Mouse (Mus musculus): ENCODE measurements around the gene Elof1. TPM values are rescaled to one million over a fixed set of nuclear protein-coding genes. Genes with fewer than 3 reads are reported as not detected.

Gene Elof1
- total and polyA plus RNA-seq, 3 experiments = 34.6 to 67.0 (median 42.6) TPM

DNA sequence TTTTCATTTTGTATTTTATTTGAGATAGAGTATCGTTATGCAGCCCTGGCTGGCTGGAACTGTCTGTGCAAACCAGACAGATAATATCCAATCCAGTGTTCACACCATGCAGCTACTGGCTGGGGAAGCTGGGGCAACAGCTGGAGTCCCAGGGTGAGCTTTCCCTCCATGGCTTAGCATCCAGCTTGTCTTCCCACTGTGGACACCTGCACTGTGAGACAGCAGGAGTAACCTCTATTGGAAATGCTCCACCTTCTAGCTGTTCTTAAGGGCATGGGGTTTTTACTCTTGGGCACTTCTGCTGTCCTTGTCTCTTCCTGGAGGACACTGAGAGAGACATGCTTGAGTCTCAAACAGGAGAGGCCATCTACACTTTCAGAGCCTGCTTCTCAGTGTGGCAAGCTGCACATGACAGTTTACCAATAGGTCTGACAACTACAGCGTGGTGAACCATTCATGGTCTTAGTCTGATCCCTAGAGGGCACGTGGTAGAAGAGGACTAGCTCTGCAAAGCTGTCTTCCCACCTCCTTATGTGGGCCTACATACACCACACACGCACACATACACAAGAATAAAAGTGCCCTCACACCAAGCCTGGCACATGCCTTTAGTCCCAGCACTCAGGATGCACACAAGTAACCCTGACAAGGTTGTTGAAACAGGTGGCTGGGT is 47.0 kb downstream of the Elof1 start:
- no peak for TF ChIP-seq POLR2A (IDR thresholded peaks at IDR 0.05; ENCODE audit: insufficient read depth, low read depth, low read length)
- TF ChIP-seq CTCF (IDR thresholded peaks at IDR 0.05) = no peak
- TF ChIP-seq EP300 (IDR thresholded peaks at IDR 0.05; ENCODE audit: insufficient read depth, low read depth, low read length) = no peak
- Histone ChIP-seq H3K27me3 (ENCODE audit: control insufficient read depth, insufficient read depth, low read length) (no peaks in the 10 kb centered on the region), H3K79me2 (replicated peaks; ENCODE audit: control insufficient read depth, insufficient read depth, low read length) (no peaks in the 10 kb centered on the region), H3K9ac (ENCODE audit: low read depth, low read length) (no peak overlapping the region), H3K4me1 (ENCODE audit: control insufficient read depth, insufficient read depth, low read length) (peaks cover 3% of the 10 kb centered on the region), H3K36me3 (ENCODE audit: control insufficient read depth, insufficient read depth, low read length) (no peaks in the 10 kb centered on the region), H3K4me3 (peak overlapping the region; percentile 94), H3K27ac (peak overlapping the region; percentile 97; the same call in 1 of the 2 replicates)
- DNase-seq = no peak
- intact Hi-C loops (cut with DNase I) = loop anchor here (2.0 to 10.0 kb wide), 6 partner anchors 15 to 345 kb away; partner anchors contain the start of genes 9530077C05Rik, Ccdc151, Ecsit and Elof1
- 52% methylated on average over 4 of the region's 4 CpGs for WGBS

DNA sequence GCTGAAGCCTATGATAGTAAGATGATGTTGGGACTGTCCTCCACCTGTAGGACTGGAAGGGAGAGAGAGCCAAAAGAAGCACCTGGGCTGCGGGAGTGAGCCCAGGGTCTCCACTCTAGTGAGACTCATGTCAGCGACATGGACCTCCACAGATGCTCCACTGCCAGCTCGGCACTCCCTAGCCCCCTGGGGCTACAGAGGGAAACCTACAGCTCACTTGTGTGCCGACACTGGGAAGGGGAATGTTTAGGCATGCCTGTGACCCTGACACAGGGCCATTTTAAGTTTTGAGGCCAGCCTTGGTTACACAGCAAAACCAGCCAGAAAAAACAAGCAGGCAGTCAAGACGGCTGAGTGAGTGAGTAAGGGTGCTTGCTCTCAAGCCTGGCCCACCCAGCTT is 49.8 kb downstream of the Elof1 start:
- TF ChIP-seq CTCF (IDR thresholded peaks at IDR 0.05) (no peak), EP300 (IDR thresholded peaks at IDR 0.05; ENCODE audit: insufficient read depth, low read depth, low read length) (no peak), POLR2A (IDR thresholded peaks at IDR 0.05; ENCODE audit: insufficient read depth, low read depth, low read length) (no peak)
- no peaks in the 10 kb centered on the region for H3K27me3 ChIP-seq (ENCODE audit: control insufficient read depth, insufficient read depth, low read length)
- 83% methylated on average over 5 of the region's 5 CpGs for WGBS
- no peak overlapping the region for H3K4me3 ChIP-seq
- H3K36me3 ChIP-seq (ENCODE audit: control insufficient read depth, insufficient read depth, low read length) = no peaks in the 10 kb centered on the region
- no peak for DNase-seq
- peaks cover 3% of the 10 kb centered on the region for H3K4me1 ChIP-seq (ENCODE audit: control insufficient read depth, insufficient read depth, low read length)
- H3K27ac ChIP-seq = no peak overlapping the region
- intact Hi-C loops (cut with DNase I) = loop anchor here (1.0 to 10.0 kb wide), 2 partner anchors 76 to 348 kb away; partner anchors contain the start of gene 9530077C05Rik
- no peak overlapping the region for H3K9ac ChIP-seq (ENCODE audit: low read depth, low read length)
- H3K79me2 ChIP-seq (replicated peaks; ENCODE audit: control insufficient read depth, insufficient read depth, low read length) = no peaks in the 10 kb centered on the region

DNA sequence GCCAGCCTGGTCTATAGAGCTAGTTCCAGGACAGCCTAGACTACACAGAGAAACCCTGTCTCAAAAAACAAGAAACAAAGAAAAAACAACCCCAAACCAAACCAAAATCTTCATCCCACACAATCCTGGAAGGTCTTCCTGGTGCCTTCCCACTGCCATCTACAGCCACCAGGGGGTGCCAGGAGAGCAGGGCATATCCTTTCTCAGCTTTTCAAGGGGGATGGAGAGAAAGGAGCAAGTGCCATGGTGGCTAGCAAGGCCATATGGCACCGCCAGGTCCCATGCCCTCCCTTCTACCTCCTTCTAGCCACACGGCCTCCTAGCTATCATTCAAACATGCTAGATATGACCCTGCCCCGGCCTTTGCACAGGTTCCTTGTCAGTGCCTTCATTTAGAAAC is 50.5 kb downstream of the Elof1 start:
- peak; percentile 36 to 67 for DNase-seq

DNA sequence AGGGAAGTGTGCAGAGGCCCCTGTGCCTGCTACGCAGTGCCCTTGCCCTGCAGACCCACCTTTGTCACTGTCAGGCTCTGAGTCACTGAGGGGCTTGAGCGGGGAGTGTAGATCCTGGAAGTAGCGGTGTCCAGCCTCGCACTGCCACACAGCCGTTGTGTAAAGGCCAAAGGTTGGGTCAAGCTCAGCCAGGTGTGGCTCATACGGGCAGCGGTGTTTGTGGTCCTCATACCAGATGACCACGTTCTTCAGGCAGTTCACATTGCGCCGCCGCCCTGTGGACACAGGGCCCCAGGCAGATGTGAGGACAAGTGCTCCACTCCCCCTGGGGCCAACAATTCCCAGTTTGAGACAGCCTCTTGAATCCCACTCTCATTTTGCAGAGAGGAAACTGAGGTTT is 51.3 kb downstream of the Elof1 start:
- Histone ChIP-seq H3K27ac (no peak overlapping the region), H3K36me3 (ENCODE audit: control insufficient read depth, insufficient read depth, low read length) (no peaks in the 10 kb centered on the region), H3K27me3 (ENCODE audit: control insufficient read depth, insufficient read depth, low read length) (no peaks in the 10 kb centered on the region), H3K79me2 (replicated peaks; ENCODE audit: control insufficient read depth, insufficient read depth, low read length) (no peaks in the 10 kb centered on the region), H3K4me3 (no peak overlapping the region), H3K9ac (ENCODE audit: low read depth, low read length) (no peak overlapping the region), H3K4me1 (ENCODE audit: control insufficient read depth, insufficient read depth, low read length) (peaks cover 1% of the 10 kb centered on the region; the same call in 1 of the 2 replicates)
- intact Hi-C loops (cut with DNase I) = loop anchor here (10.0 kb wide), 1 partner anchor 349 kb away; the partner anchor contains the start of gene 9530077C05Rik
- no peak for DNase-seq
- TF ChIP-seq CTCF (IDR thresholded peaks at IDR 0.05) (no peak), EP300 (IDR thresholded peaks at IDR 0.05; ENCODE audit: insufficient read depth, low read depth, low read length) (no peak), POLR2A (IDR thresholded peaks at IDR 0.05; ENCODE audit: insufficient read depth, low read depth, low read length) (no peak)
- 94% methylated on average over 11 of the region's 11 CpGs for WGBS

More for the DNA sequence above, 50.5 kb downstream of the Elof1 start:
- Histone ChIP-seq H3K27me3 (ENCODE audit: control insufficient read depth, insufficient read depth, low read length) (no peaks in the 10 kb centered on the region), H3K4me3 (no peak overlapping the region), H3K9ac (ENCODE audit: low read depth, low read length) (no peak overlapping the region), H3K79me2 (replicated peaks; ENCODE audit: control insufficient read depth, insufficient read depth, low read length) (no peaks in the 10 kb centered on the region), H3K36me3 (ENCODE audit: control insufficient read depth, insufficient read depth, low read length) (no peaks in the 10 kb centered on the region), H3K27ac (no peak overlapping the region), H3K4me1 (ENCODE audit: control insufficient read depth, insufficient read depth, low read length) (peaks cover 1% of the 10 kb centered on the region; the same call in 1 of the 2 replicates)
- TF ChIP-seq EP300 (IDR thresholded peaks at IDR 0.05; ENCODE audit: insufficient read depth, low read depth, low read length) (peak; percentile 57; the same call in 1 of the 2 replicates), POLR2A (IDR thresholded peaks at IDR 0.05; ENCODE audit: insufficient read depth, low read depth, low read length) (no peak), CTCF (IDR thresholded peaks at IDR 0.05) (peak; percentile 89)
- intact Hi-C loops (cut with DNase I) = loop anchor here (10.0 kb wide), 1 partner anchor 348 kb away; the partner anchor contains the start of gene 9530077C05Rik
- WGBS = 73% methylated on average over 3 of the region's 3 CpGs

DNA sequence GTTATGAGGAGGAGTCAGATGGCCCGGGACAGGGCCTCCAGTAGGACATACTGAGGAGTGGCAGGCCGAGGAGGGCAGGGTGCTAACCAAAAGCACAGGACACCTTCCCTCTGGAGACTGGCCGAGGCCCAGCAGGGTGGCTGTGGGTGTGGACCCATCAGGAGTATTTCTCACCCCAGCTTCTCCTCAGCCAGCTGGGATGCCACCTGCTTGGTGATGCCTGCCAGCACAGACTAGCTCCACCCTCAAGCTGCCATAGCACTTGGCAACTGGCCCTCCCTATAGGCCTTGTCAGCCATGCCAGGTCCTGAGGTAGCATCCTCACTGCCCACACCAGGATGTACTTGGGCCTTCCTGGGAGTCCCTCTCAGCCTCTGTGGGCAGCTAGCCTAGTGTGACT is 52.6 kb downstream of the Elof1 start:
- H3K4me1 ChIP-seq (ENCODE audit: control insufficient read depth, insufficient read depth, low read length) = no peaks in the 10 kb centered on the region
- TF ChIP-seq EP300 (IDR thresholded peaks at IDR 0.05; ENCODE audit: insufficient read depth, low read depth, low read length) (no peak), CTCF (IDR thresholded peaks at IDR 0.05) (no peak), POLR2A (IDR thresholded peaks at IDR 0.05; ENCODE audit: insufficient read depth, low read depth, low read length) (no peak)
- no peak for DNase-seq
- intact Hi-C loops (cut with DNase I) = loop anchor here (10.0 kb wide), 1 partner anchor 350 kb away; the partner anchor contains the start of gene 9530077C05Rik
- no peaks in the 10 kb centered on the region for H3K36me3 ChIP-seq (ENCODE audit: control insufficient read depth, insufficient read depth, low read length)
- H3K4me3 ChIP-seq = no peak overlapping the region
- no peaks in the 10 kb centered on the region for H3K27me3 ChIP-seq (ENCODE audit: control insufficient read depth, insufficient read depth, low read length)
- H3K27ac ChIP-seq = no peak overlapping the region
- no peak overlapping the region for H3K9ac ChIP-seq (ENCODE audit: low read depth, low read length)
- 89% methylated on average over 3 of the region's 3 CpGs for WGBS
- no peaks in the 10 kb centered on the region for H3K79me2 ChIP-seq (replicated peaks; ENCODE audit: control insufficient read depth, insufficient read depth, low read length)

Small RNAs within 50 kb of the gene (microRNA-seq; reads per million reads assigned to microRNA genes)
- gene Mir7084 = 0.56 to 0.77 reads per million in 2 experiments

Other genes with a start within 250 kb of the Elof1 start
- gene Rab3d, start 199.0 kb downstream of the Elof1 start, total RNA-seq (2021) = 10 to 100 TPM; 12.4 to 13.5 TPM
- 22.8 and 27.6 TPM in 2 replicates for gene Rab3d, start 199.0 kb downstream of the Elof1 start, polyA plus RNA-seq (2012; rRNA removed)
- 1 to 10 TPM; 3.0 to 3.4 TPM for gene Ccdc159, start 189.7 kb downstream of the Elof1 start, total RNA-seq (2021)
- gene Ccdc159, start 189.7 kb downstream of the Elof1 start, polyA plus RNA-seq (2012; rRNA removed) = 4.9 and 6.6 TPM in 2 replicates
- 10 to 100 TPM; 65.5 to 71.8 TPM for gene Tmem205, start 189.6 kb downstream of the Elof1 start, total RNA-seq (2021)
- gene Tmem205, start 189.6 kb downstream of the Elof1 start, polyA plus RNA-seq (2012; rRNA removed) = 96.1 and 129 TPM in 2 replicates
- 1 to 10 TPM; 2.5 to 2.6 TPM for gene Plppr2, start 180.1 kb downstream of the Elof1 start, total RNA-seq (2021)
- 5.3 and 7.5 TPM in 2 replicates for gene Plppr2, start 180.1 kb downstream of the Elof1 start, polyA plus RNA-seq (2012; rRNA removed)
- gene Swsap1, start 161.4 kb downstream of the Elof1 start, total RNA-seq (2021) = 1 to 10 TPM; 6.5 to 7.4 TPM
- 4.6 and 6.2 TPM in 2 replicates for gene Swsap1, start 161.4 kb downstream of the Elof1 start, polyA plus RNA-seq (2012; rRNA removed)
- 1 to 10 TPM; 1.1 to 1.4 TPM for gene Epor, start 153.7 kb downstream of the Elof1 start, total RNA-seq (2021)
- gene Epor, start 153.7 kb downstream of the Elof1 start, polyA plus RNA-seq (2012; rRNA removed) = 2.1 and 2.5 TPM in 2 replicates
- gene Rgl3, start 127.7 kb downstream of the Elof1 start, total RNA-seq (2021) = 1 to 10 TPM; 4.2 to 4.8 TPM
- 12.7 and 13.9 TPM in 2 replicates for gene Rgl3, start 127.7 kb downstream of the Elof1 start, polyA plus RNA-seq (2012; rRNA removed)
- gene Ccdc151, start 114.5 kb downstream of the Elof1 start, total RNA-seq (2021) = under 1 TPM in 1 of 2 experiments, not detected in 1; 0.09 TPM
- gene Ccdc151, start 114.5 kb downstream of the Elof1 start, polyA plus RNA-seq (2012; rRNA removed) = 0.21 TPM in 1 of 2 replicates, not detected in the other
- gene Prkcsh, start 114.4 kb downstream of the Elof1 start, total RNA-seq (2021) = 10 to 100 TPM; 61.5 to 67.5 TPM
- 42.5 and 46.2 TPM in 2 replicates for gene Prkcsh, start 114.4 kb downstream of the Elof1 start, polyA plus RNA-seq (2012; rRNA removed)
- gene Elavl3, start 65.1 kb downstream of the Elof1 start, total RNA-seq (2021) = under 1 TPM; 0.08 to 0.09 TPM
- gene Elavl3, start 65.1 kb downstream of the Elof1 start, polyA plus RNA-seq (2012; rRNA removed) = 0.09 and 0.10 TPM in 2 replicates
- gene Gm49318, start 45.9 kb downstream of the Elof1 start, total RNA-seq (2021) = under 1 TPM in 1 of 2 experiments, not detected in 1; 0.52 TPM
- gene Gm49318, start 45.9 kb downstream of the Elof1 start, polyA plus RNA-seq (2012; rRNA removed) = not detected in 2 replicates
- gene Zfp653, start 45.8 kb downstream of the Elof1 start, total RNA-seq (2021) = 1 to 10 TPM; 3.8 to 4.7 TPM
- gene Zfp653, start 45.8 kb downstream of the Elof1 start, polyA plus RNA-seq (2012; rRNA removed) = 8.7 and 9.5 TPM in 2 replicates
- gene Ecsit, start 31.7 kb downstream of the Elof1 start, total RNA-seq (2021) = 100 to 1,000 TPM in 1 of 2 experiments, 10 to 100 TPM in 1; 92.5 to 106 TPM
- 166 and 169 TPM in 2 replicates for gene Ecsit, start 31.7 kb downstream of the Elof1 start, polyA plus RNA-seq (2012; rRNA removed)
- gene Cnn1, start 18.0 kb downstream of the Elof1 start, total RNA-seq (2021) = 1 to 10 TPM; 8.4 to 8.6 TPM
- 15.4 and 26.5 TPM in 2 replicates for gene Cnn1, start 18.0 kb downstream of the Elof1 start, polyA plus RNA-seq (2012; rRNA removed)
- 1 to 10 TPM; 1.6 to 2.4 TPM for gene Acp5, start 18.5 kb upstream of the Elof1 start, total RNA-seq (2021)
- 7.7 and 20.8 TPM in 2 replicates for gene Acp5, start 18.5 kb upstream of the Elof1 start, polyA plus RNA-seq (2012; rRNA removed)
- gene Pigyl, start 39.7 kb upstream of the Elof1 start, total RNA-seq (2021) = 10 to 100 TPM; 42.9 to 56.5 TPM
- 54.5 and 55.4 TPM in 2 replicates for gene Pigyl, start 39.7 kb upstream of the Elof1 start, polyA plus RNA-seq (2012; rRNA removed)
- gene Zfp872, start 70.9 kb upstream of the Elof1 start, total RNA-seq (2021) = under 1 TPM; 0.09 to 0.10 TPM
- not detected in 2 replicates for gene Zfp872, start 70.9 kb upstream of the Elof1 start, polyA plus RNA-seq (2012; rRNA removed)
- 10 to 100 TPM; 33.6 to 34.2 TPM for gene Zfp809, start 108.5 kb upstream of the Elof1 start, total RNA-seq (2021)
- gene Zfp809, start 108.5 kb upstream of the Elof1 start, polyA plus RNA-seq (2012; rRNA removed) = 14.8 and 26.6 TPM in 2 replicates
- under 1 TPM; 0.34 to 0.39 TPM for gene Zfp599, start 142.7 kb upstream of the Elof1 start, total RNA-seq (2021)
- 0.04 and 0.12 TPM in 2 replicates for gene Zfp599, start 142.7 kb upstream of the Elof1 start, polyA plus RNA-seq (2012; rRNA removed)
- 1 to 10 TPM; 4.3 to 6.7 TPM for gene Zfp810, start 190.5 kb upstream of the Elof1 start, total RNA-seq (2021)
- gene Zfp810, start 190.5 kb upstream of the Elof1 start, polyA plus RNA-seq (2012; rRNA removed) = 4.3 and 7.6 TPM in 2 replicates